Mouse (Mus musculus) MEL (cell line): ENCODE measurements around the gene Olfr1496.

Source experiments
- CHD1 ChIP-seq: IDR thresholded peaks from 2 replicates; pipeline ENCODE4 v1.6.1; 2012; ENCODE audit warnings: low read depth, mild to moderate bottlenecking, inconsistent platforms, low read length, improper control_type of control experiment
- CTCF ChIP-seq, 3 experiments: IDR thresholded peaks in 2 of 3; conservative IDR thresholded peaks in 1 of 3; 2 replicates each; pipeline ENCODE4 v1.5.1; 2011 to 2012; ENCODE audit warnings: low read length in 3 of 3, low read depth in 2 of 3, mild to moderate bottlenecking in 2 of 3, improper control_type of control experiment in 1 of 3, inconsistent platforms in 1 of 3, mixed read lengths in 1 of 3, moderate library complexity in 1 of 3; ENCODE audit not compliant: control insufficient read depth in 1 of 3, insufficient read depth in 1 of 3, poor library complexity in 1 of 3, severe bottlenecking in 1 of 3
- POLR2A ChIP-seq, 2 experiments: IDR thresholded peaks; 2 replicates each; pipeline ENCODE4 v1.6.1; 2011 to 2012; ENCODE audit warnings: low read length in 2 of 2, mild to moderate bottlenecking in 2 of 2, control low read depth in 1 of 2, improper control_type of control experiment in 1 of 2, low read depth in 1 of 2, moderate library complexity in 1 of 2; ENCODE audit not compliant: control insufficient read depth in 1 of 2, insufficient read depth in 1 of 2, poor library complexity in 1 of 2
- TAL1 ChIP-seq: IDR thresholded peaks from 2 replicates; pipeline ENCODE4 v1.6.1; 2012; ENCODE audit warnings: mild to moderate bottlenecking, inconsistent platforms, low read length, moderate library complexity, mixed read lengths
- TCF12 ChIP-seq: IDR thresholded peaks from 2 replicates; pipeline ENCODE4 v1.6.1; 2014; ENCODE audit warnings: low read depth, mild to moderate bottlenecking, inconsistent platforms, low read length, improper control_type of control experiment, moderate library complexity

DNA sequence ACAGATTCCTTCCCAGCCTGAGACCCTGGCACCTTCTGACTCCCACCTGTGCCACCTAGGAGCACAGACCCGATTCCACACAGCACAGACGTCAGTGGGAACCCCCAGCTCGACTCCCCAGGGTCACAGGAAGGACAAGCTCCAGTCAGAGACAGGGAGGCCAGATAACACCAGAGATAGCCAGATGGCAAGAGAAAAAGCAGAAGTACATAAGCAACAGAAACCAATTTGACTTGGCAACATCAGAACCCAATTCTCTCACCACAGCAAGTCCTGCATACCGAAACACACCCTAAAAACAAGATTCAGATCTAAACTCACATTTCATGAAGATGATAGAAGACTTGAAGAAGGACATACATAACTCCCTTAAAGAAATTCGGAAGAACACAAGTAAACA is 43.2 kb downstream of the Olfr1496 start:
- TF ChIP-seq CTCF (IDR thresholded peaks at IDR 0.05 in 2 of 3, conservative IDR thresholded peaks at IDR 0.05 in 1 of 3; ENCODE audit: control insufficient read depth in 1 of 3, insufficient read depth in 1 of 3, low read depth in 2 of 3, low read length in 3 of 3, poor library complexity in 1 of 3, severe bottlenecking in 1 of 3): no peak
- no peak for TF ChIP-seq CHD1
- no peak for TF ChIP-seq POLR2A (IDR thresholded peaks at IDR 0.05; ENCODE audit: control insufficient read depth in 1 of 2, insufficient read depth in 1 of 2, low read depth in 1 of 2, low read length in 2 of 2, poor library complexity in 1 of 2)
- TF ChIP-seq TAL1: peak; percentile 37; the same call in 1 of the 2 replicates
- TF ChIP-seq TCF12: peak; percentile 81
